In the genomic region with DNA sequence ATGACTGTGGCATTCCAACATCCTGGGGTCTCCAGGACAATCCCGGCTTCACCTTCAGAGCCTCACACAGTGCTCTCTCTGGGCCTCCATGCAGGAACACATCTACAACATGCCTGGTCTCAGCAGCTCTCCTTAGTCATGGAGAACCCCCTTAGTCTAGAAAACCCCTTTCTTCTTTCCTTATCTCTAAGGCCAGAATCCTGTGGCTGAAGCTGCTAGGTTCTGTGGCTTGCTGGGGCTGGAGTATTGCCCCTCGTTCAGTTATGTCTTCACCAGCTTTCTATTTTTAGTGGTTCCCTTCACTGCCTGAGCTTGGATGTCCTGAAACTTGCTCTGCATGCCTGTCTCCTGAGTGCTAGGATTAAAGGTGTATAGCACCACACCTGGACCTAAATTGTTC, we compare ENCODE assay signal across 24 mouse cellular contexts. TPM values are rescaled to one million over a fixed set of nuclear protein-coding genes. Genes with fewer than 3 reads are reported as not detected.
A peak's percentile ranks its signal among the peaks of the same experiment; 100 is the strongest.
DNase-seq lines count a peak whose midpoint lies in the region; ATAC-seq and TF ChIP-seq lines count a peak whose summit lies in the region.
"Had no signal": no experiment of that assay in that cellular context is flagged by ENCODE, and none has a peak within 500 bp of the region (broad histone marks: within the 10 kb centered on the region; RNA-seq: fewer than 3 reads in every experiment).

No protein-coding gene starts in this region.

- H3K4me2 ChIP-seq in heart, embryonic 11.5 days, result no peak overlapping the region; the same call in 1 of the 2 replicates
- no peak overlapping the region for H3K4me2 ChIP-seq in liver, postnatal 0 days (ENCODE audit: low read depth, low read length)
- H3K4me2 ChIP-seq: embryonic facial prominence, embryonic 12.5 days; forebrain, embryonic 15.5 days; hindbrain, embryonic 14.5 days; neural tube, embryonic 12.5 days had no signal

- H3K27ac ChIP-seq in heart, embryonic 11.5 days (ENCODE audit: low read depth, low read length), result 0 out of 2 replicates have a peak overlapping the region, but pooled peaks have one; percentile 35
- no peak overlapping the region; the same call in 1 of the 2 replicates for H3K27ac ChIP-seq in heart, embryonic 10.5 days
- peak overlapping the region; percentile 74 for H3K27ac ChIP-seq in MEL (ENCODE audit: control insufficient read depth, low read depth, low read length)
- H3K27ac ChIP-seq in liver, postnatal 0 days (ENCODE audit: low read depth), result no peak overlapping the region
- H3K27ac ChIP-seq: embryonic facial prominence, embryonic 12.5 days; forebrain, embryonic 15.5 days; hindbrain, embryonic 14.5 days; limb, embryonic 10.5 days; midbrain, embryonic 10.5 days; neural tube, embryonic 12.5 days had no signal

- peak; percentile 69 to 85; a peak in 3 of 4 replicates for TF ChIP-seq EP300 in MEL (IDR thresholded peaks at IDR 0.05; ENCODE audit: low read depth in 1 of 2, low read length in 2 of 2)
- TF ChIP-seq EP300 in liver, postnatal 0 days (IDR thresholded peaks at IDR 0.05; ENCODE audit: low read depth), result no peak

- H3K9ac ChIP-seq in heart, embryonic 11.5 days (ENCODE audit: low read depth, low read length), result no peak overlapping the region
- peak overlapping the region; percentile 30; the same call in 1 of the 2 replicates for H3K9ac ChIP-seq in MEL (ENCODE audit: control insufficient read depth, low read depth, low read length, poor library complexity, severe bottlenecking)
- H3K9ac ChIP-seq in liver, postnatal 0 days (replicated peaks), result no peak overlapping the region
- H3K9ac ChIP-seq: embryonic facial prominence, embryonic 12.5 days; forebrain, embryonic 15.5 days; hindbrain, embryonic 14.5 days; neural tube, embryonic 12.5 days had no signal

- H3K4me3 ChIP-seq in heart, embryonic 11.5 days (ENCODE audit: low read depth, low read length), result no peak overlapping the region
- H3K4me3 ChIP-seq in heart, embryonic 10.5 days, result no peak overlapping the region
- H3K4me3 ChIP-seq in MEL (ENCODE audit: control insufficient read depth in 1 of 2, insufficient read depth in 1 of 2, low read depth in 2 of 2, low read length in 2 of 2), result peak overlapping the region in 1 of 2 experiments; percentile 12; a peak in 1 of 4 replicates
- H3K4me3 ChIP-seq in liver, postnatal 0 days (ENCODE audit: low read depth, low read length), result no peak overlapping the region
- H3K4me3 ChIP-seq: embryonic facial prominence, embryonic 12.5 days; erythroblast, embryonic 14.5 days; forebrain, embryonic 15.5 days; limb, embryonic 10.5 days; midbrain, embryonic 10.5 days; neural tube, embryonic 12.5 days had no signal

- no peak for ATAC-seq in heart, embryonic 11.5 days (replicated peaks; ENCODE audit: insufficient number of reproducible peaks, low FRiP score, low TSS enrichment)
- ATAC-seq in liver, postnatal 0 days, result peak; percentile 36; the same call in 1 of the 2 replicates
- ATAC-seq: forebrain, embryonic 15.5 days had no signal

- no peaks in the 10 kb centered on the region for H3K27me3 ChIP-seq in heart, embryonic 11.5 days (ENCODE audit: control insufficient read depth, insufficient read depth, low read length)
- no peaks in the 10 kb centered on the region for H3K27me3 ChIP-seq in heart, embryonic 10.5 days (ENCODE audit: insufficient read depth, poor library complexity, severe bottlenecking)
- no peaks in the 10 kb centered on the region for H3K27me3 ChIP-seq in MEL (ENCODE audit: control insufficient read depth in 1 of 2, insufficient read depth in 2 of 2, low read length in 2 of 2)
- H3K27me3 ChIP-seq in liver, postnatal 0 days (ENCODE audit: insufficient read depth, low read length), result no peaks in the 10 kb centered on the region
- H3K27me3 ChIP-seq: embryonic facial prominence, embryonic 12.5 days; forebrain, embryonic 15.5 days; neural tube, embryonic 12.5 days had no signal

- TF ChIP-seq RAD21 in MEL (IDR thresholded peaks at IDR 0.05; ENCODE audit: low read depth, low read length), result no peak

- H3K4me1 ChIP-seq in heart, embryonic 11.5 days (ENCODE audit: control insufficient read depth, insufficient read depth, low read length), result peaks cover 6% of the 10 kb centered on the region; the same call in 1 of the 2 replicates
- H3K4me1 ChIP-seq in heart, embryonic 10.5 days, result peaks cover 6% of the 10 kb centered on the region
- H3K4me1 ChIP-seq in MEL (ENCODE audit: control insufficient read depth in 1 of 2, insufficient read depth in 2 of 2, low read length in 2 of 2), result peaks cover 22 to 37% of the 10 kb centered on the region in 2 experiments
- no peaks in the 10 kb centered on the region for H3K4me1 ChIP-seq in liver, postnatal 0 days (ENCODE audit: insufficient read depth)
- H3K4me1 ChIP-seq: embryonic facial prominence, embryonic 12.5 days; forebrain, embryonic 15.5 days; limb, embryonic 10.5 days; midbrain, embryonic 10.5 days; neural tube, embryonic 12.5 days had no signal

- TF ChIP-seq POLR2A in MEL (IDR thresholded peaks at IDR 0.05; ENCODE audit: control insufficient read depth in 1 of 2, insufficient read depth in 1 of 2, low read depth in 1 of 2, low read length in 2 of 2, poor library complexity in 1 of 2), result no peak

- peaks cover 3% of the 10 kb centered on the region; the same call in 1 of the 2 replicates for H3K36me3 ChIP-seq in heart, embryonic 11.5 days (ENCODE audit: control insufficient read depth, insufficient read depth, low read length)
- H3K36me3 ChIP-seq in heart, embryonic 10.5 days, result no peaks in the 10 kb centered on the region
- H3K36me3 ChIP-seq in MEL (ENCODE audit: control insufficient read depth in 1 of 2, insufficient read depth in 2 of 2, low read length in 2 of 2), result peaks cover 0 to 31% of the 10 kb centered on the region in 2 experiments; a peak in 2 of 4 replicates
- no peaks in the 10 kb centered on the region for H3K36me3 ChIP-seq in liver, postnatal 0 days (replicated peaks; ENCODE audit: insufficient read depth, low read length)
- H3K36me3 ChIP-seq: embryonic facial prominence, embryonic 12.5 days; forebrain, embryonic 15.5 days; G1E; limb, embryonic 10.5 days; neural tube, embryonic 12.5 days had no signal

- no peak for TF ChIP-seq CTCF in MEL (IDR thresholded peaks at IDR 0.05 in 2 of 3, conservative IDR thresholded peaks at IDR 0.05 in 1 of 3; ENCODE audit: control insufficient read depth in 1 of 3, insufficient read depth in 1 of 3, low read depth in 2 of 3, low read length in 3 of 3, poor library complexity in 1 of 3, severe bottlenecking in 1 of 3)
- TF ChIP-seq CTCF in liver, postnatal 0 days (IDR thresholded peaks at IDR 0.05; ENCODE audit: low read depth), result no peak

- no peaks in the 10 kb centered on the region for H3K79me2 ChIP-seq in MEL (ENCODE audit: control insufficient read depth, insufficient read depth, low read length, poor library complexity)

- 60% methylated on average over 2 of the region's 2 CpGs for WGBS in heart, embryonic 11.5 days (ENCODE audit: insufficient replicate concordance)
- 55% methylated on average over 2 of the region's 2 CpGs for WGBS in heart, embryonic 10.5 days
- WGBS in liver, postnatal 0 days (ENCODE audit: insufficient replicate concordance), result 33% methylated on average over 2 of the region's 2 CpGs

- no peaks in the 10 kb centered on the region for H3K9me3 ChIP-seq in heart, embryonic 11.5 days (replicated peaks; ENCODE audit: control insufficient read depth, low read length)
- H3K9me3 ChIP-seq in heart, embryonic 10.5 days, result no peaks in the 10 kb centered on the region
- H3K9me3 ChIP-seq in MEL (replicated peaks; ENCODE audit: insufficient read depth, low read length), result no peaks in the 10 kb centered on the region
- no peaks in the 10 kb centered on the region for H3K9me3 ChIP-seq in liver, postnatal 0 days (ENCODE audit: low read length)
- H3K9me3 ChIP-seq: forebrain, embryonic 15.5 days; limb, embryonic 10.5 days; midbrain, embryonic 10.5 days had no signal

- DNase-seq in heart, embryonic 10.5 days (ENCODE audit: low spot score), result no peak
- peak; percentile 85 for DNase-seq in MEL (ENCODE audit: low read depth, low spot score)
- peak; percentile 16 for DNase-seq in liver
- DNase-seq in liver, postnatal 0 days, result no peak
- DNase-seq in gastrocnemius, adult 18-20 months (ENCODE audit: low spot score), result no peak
- DNase-seq in ovary, postnatal 14 days (ENCODE audit: low spot score), result no peak
- DNase-seq: adrenal gland, postnatal 25 days; cerebellum, adult 18-20 months; gastrocnemius, postnatal 25 days; heart, postnatal 10 days; kidney, postnatal 36 days; lung, adult 18-20 months; lung, postnatal 14 days; right cerebral cortex, adult 18-20 months; thymus, postnatal 25 days had no signal

TF ChIP-seq in MEL, 35 proteins besides CTCF, POLR2A, EP300 and RAD21 (continues in another document):
- no peak for TF ChIP-seq UBTF (IDR thresholded peaks at IDR 0.05; ENCODE audit: borderline replicate concordance, insufficient read depth, low read depth, low read length)
- peak; percentile 86 for TF ChIP-seq TCF12 (IDR thresholded peaks at IDR 0.05; ENCODE audit: low read depth, low read length)
- no peak for TF ChIP-seq GABPA (IDR thresholded peaks at IDR 0.05; ENCODE audit: low read depth, low read length)
- peak; percentile 13; the same call in 1 of the 2 replicates for TF ChIP-seq RCOR1 (IDR thresholded peaks at IDR 0.05; ENCODE audit: low read depth, low read length)
- peak; percentile 78 for TF ChIP-seq GATA1 (IDR thresholded peaks at IDR 0.05; ENCODE audit: low read depth, low read length)
- peak; percentile 56; the same call in 1 of the 2 replicates for TF ChIP-seq SIN3A (IDR thresholded peaks at IDR 0.05; ENCODE audit: low read length)
- TF ChIP-seq E2F4 (IDR thresholded peaks at IDR 0.05; ENCODE audit: borderline replicate concordance, low read depth, low read length), result no peak
- TF ChIP-seq HCFC1 (IDR thresholded peaks at IDR 0.05; ENCODE audit: low read depth, low read length), result no peak
- no peak for TF ChIP-seq MXI1 (IDR thresholded peaks at IDR 0.05; ENCODE audit: low read depth, low read length)
- 0 out of 2 replicates have a peak, but pooled peaks have one; percentile 29 for TF ChIP-seq MAZ (IDR thresholded peaks at IDR 0.05; ENCODE audit: low read depth, low read length)
- TF ChIP-seq MAFK (IDR thresholded peaks at IDR 0.05; ENCODE audit: borderline replicate concordance, low read depth, low read length), result 0 out of 2 replicates have a peak, but pooled peaks have one; percentile 18
- TF ChIP-seq ZNF384 (IDR thresholded peaks at IDR 0.05; ENCODE audit: low read depth, low read length), result no peak
- no peak; the same call in 1 of the 2 replicates for TF ChIP-seq BHLHE40 (IDR thresholded peaks at IDR 0.05; ENCODE audit: borderline replicate concordance, low read depth, low read length)

RNA-seq across cellular contexts. Expression of gene Ptpn13, which starts 56.2 kb away (rescaled TPM):
- 10.8 and 12.3 TPM in 2 replicates for polyA plus RNA-seq in heart, embryonic 11.5 days (2014; fragmentation: Nextera tagmentation; extraction: Ambion mirVana)
- polyA plus RNA-seq in heart, embryonic 10.5 days (2016; fragmentation: Nextera tagmentation; extraction: Ambion mirVana), result 13.5 and 16.4 TPM in 2 replicates
- 15.1 and 18.4 TPM in 2 replicates for total RNA-seq in MEL (2012; rRNA removed)
- 10 to 100 TPM; 15.5 to 43.6 TPM for polyA plus RNA-seq in MEL (2012; ENCODE audit: insufficient read depth in 1 of 2, insufficient read length in 2 of 2, low read depth in 1 of 2, low replicate concordance in 2 of 2, missing spikeins in 1 of 2)
- 0.38 and 0.43 TPM in 2 replicates for polyA plus RNA-seq in liver, postnatal 0 days (2015; fragmentation: Nextera tagmentation; extraction: Ambion mirVana)
- 1 to 10 TPM; 1.7 to 2.3 TPM for total RNA-seq in gastrocnemius, adult 18-20 months (2021)
- polyA plus RNA-seq: G1E had no signal

Comparison
In these comparisons a context has a peak if more than half of its experiments do, and no peak if none do; other contexts are left out.
1. H3K27ac ChIP-seq: peak in heart, embryonic 11.5 days (single experiment) and MEL (single experiment); none in heart, embryonic 10.5 days (single experiment) and liver, postnatal 0 days (single experiment).
2. DNase-seq: peak in MEL (single experiment) and liver (single experiment); none in heart, embryonic 10.5 days (single experiment), liver, postnatal 0 days (single experiment), gastrocnemius, adult 18-20 months (single experiment) and ovary, postnatal 14 days (single experiment).